Mouse (Mus musculus) embryo, embryonic 9.5 days (tissue): Measurements from ENCODE around the gene Celf2.
A peak's percentile ranks its signal among the peaks of the same experiment; 100 is the strongest.

Experiments used
- DNase-seq: peaks from one replicate; pipeline ENCODE4 v3.0.0-alpha.2; 2017; ENCODE audit errors: extremely low spot score

The Celf2 gene

GRCm38 (mm10) chr2:7207691-7208504 lies 301.5 kb downstream of the Celf2 start:
- DNase-seq: no peak

- DNase-seq: no peak
Observed at GRCm38 (mm10) chr2:7193413-7193812, 315.9 kb downstream of the Celf2 start.

GRCm38 (mm10) chr2:7179186-7179585 lies 330.2 kb downstream of the Celf2 start:
- no peak for DNase-seq

GRCm38 (mm10) chr2:7173271-7174064 lies 335.9 kb downstream of the Celf2 start:
- DNase-seq: no peak

- peak; percentile 49 for DNase-seq
Observed at GRCm38 (mm10) chr2:7171087-7171696, 338.2 kb downstream of the Celf2 start.

- DNase-seq: no peak
Observed at GRCm38 (mm10) chr2:7165786-7166185, 343.6 kb downstream of the Celf2 start.

GRCm38 (mm10) chr2:7160108-7160507 lies 349.3 kb downstream of the Celf2 start:
- no peak for DNase-seq

GRCm38 (mm10) chr2:7147303-7147702 lies 362.1 kb downstream of the Celf2 start:
- DNase-seq: no peak

- no peak for DNase-seq
Observed at GRCm38 (mm10) chr2:7145541-7146043, 363.8 kb downstream of the Celf2 start.

GRCm38 (mm10) chr2:7144871-7145270 lies 364.5 kb downstream of the Celf2 start:
- no peak for DNase-seq

GRCm38 (mm10) chr2:7123366-7123765 lies 386.0 kb downstream of the Celf2 start:
- no peak for DNase-seq

GRCm38 (mm10) chr2:7115801-7116200 lies 393.6 kb downstream of the Celf2 start:
- DNase-seq: no peak

- DNase-seq: no peak
Observed at GRCm38 (mm10) chr2:7115161-7115560, 394.2 kb downstream of the Celf2 start.

GRCm38 (mm10) chr2:7113738-7114137 lies 395.6 kb downstream of the Celf2 start:
- DNase-seq: no peak

GRCm38 (mm10) chr2:7112156-7112813 lies 397.1 kb downstream of the Celf2 start:
- no peak for DNase-seq

- DNase-seq: no peak
Observed at GRCm38 (mm10) chr2:7093414-7093813, 415.9 kb downstream of the Celf2 start.

- no peak for DNase-seq
Observed at GRCm38 (mm10) chr2:7092641-7093040, 416.7 kb downstream of the Celf2 start.

- no peak for DNase-seq
Observed at GRCm38 (mm10) chr2:7090496-7090895, 418.9 kb downstream of the Celf2 start.

- DNase-seq: peak; percentile 51
Observed at GRCm38 (mm10) chr2:7089069-7089834, 420.1 kb downstream of the Celf2 start.

GRCm38 (mm10) chr2:7088536-7088935 lies 420.8 kb downstream of the Celf2 start:
- peak; percentile 12 for DNase-seq

- no peak for DNase-seq
Observed at GRCm38 (mm10) chr2:7087480-7087879, 421.9 kb downstream of the Celf2 start.
